Mouse (Mus musculus) neural tube, embryonic 15.5 days (tissue): ENCODE data around the gene Olfr1104. TPM values are rescaled to one million over a fixed set of nuclear protein-coding genes. Genes with fewer than 3 reads are reported as not detected.

ENCODE experiments used
- ATAC-seq: fragments of 200-750 bp; cut with Nextera tagmentation; 2 replicates; pipeline ENCODE4 v1.8.0; 2017; ENCODE audit warnings: mild to moderate bottlenecking, moderate TSS enrichment, moderate library complexity; ENCODE audit not compliant: low FRiP score
- H3K27ac ChIP-seq: fragments of 300-500 bp; sonication (generic); replicated peaks from 2 replicates; pipeline ENCODE4 v1.5.1; 2015; ENCODE audit warnings: mild to moderate bottlenecking, inconsistent platforms
- H3K27me3 ChIP-seq: fragments of 300-500 bp; sonication (generic); replicated peaks from 2 replicates; pipeline ENCODE4 v1.6.1; 2015; ENCODE audit warnings: inconsistent platforms
- H3K36me3 ChIP-seq: fragments of 300-500 bp; sonication (generic); 2 replicates; pipeline ENCODE4 v1.6.1; 2015; ENCODE audit warnings: inconsistent platforms
- H3K4me1 ChIP-seq: fragments of 300-500 bp; sonication (generic); 2 replicates; pipeline ENCODE4 v1.6.1; 2015; ENCODE audit warnings: inconsistent platforms
- H3K4me2 ChIP-seq: fragments of 300-500 bp; sonication (generic); 2 replicates; pipeline ENCODE4 v1.6.1; 2015; ENCODE audit warnings: inconsistent platforms, mild to moderate bottlenecking, moderate library complexity
- H3K4me3 ChIP-seq: fragments of 300-500 bp; sonication (generic); replicated peaks from 2 replicates; pipeline ENCODE4 v1.5.1; 2015; ENCODE audit warnings: mild to moderate bottlenecking, inconsistent platforms
- H3K9ac ChIP-seq: fragments of 300-500 bp; sonication (generic); replicated peaks from 2 replicates; pipeline ENCODE4 v1.6.1; 2015; ENCODE audit warnings: mild to moderate bottlenecking, inconsistent platforms
- H3K9me3 ChIP-seq: fragments of 300-500 bp; sonication (generic); replicated peaks from 2 replicates; pipeline ENCODE4 v1.6.1; 2016; ENCODE audit warnings: inconsistent platforms
- WGBS: fragments of 180-500 bp; shearing (Covaris S2); methylation state at CpG from one replicate; pipeline ENCODE4 v1.1.7; 2015; ENCODE audit warnings: mixed read lengths; 5-methylcytosine and 5-hydroxymethylcytosine counted together
- polyA plus RNA-seq: library from polyadenylated mRNA; unstranded; fragments of >200 nt; fragmentation: Nextera tagmentation; extraction: Ambion mirVana; gene quantifications from 2 replicates; pipeline ENCODE4 v1.2.1, GENCODE M21; 2015

Gene Olfr1104
- not detected in 2 replicates for polyA plus RNA-seq

GRCm38 (mm10) chr2:87026980-87027379, at the start of gene Olfr1104:
TSS of gene Olfr1104 (minus strand) at chr2:87027080.
- H3K36me3 ChIP-seq: no peaks in the 10 kb centered on the region
- H3K4me3 ChIP-seq: no peak within 1 kb of the TSS
- 76% methylated on average over 1 of the region's 1 CpGs for WGBS
- H3K4me2 ChIP-seq: no peak within 1 kb of the TSS
- H3K9ac ChIP-seq: no peak within 1 kb of the TSS
- no peaks in the 10 kb centered on the region for H3K9me3 ChIP-seq
- H3K27me3 ChIP-seq: no peaks in the 10 kb centered on the region
- no peak for ATAC-seq
- H3K4me1 ChIP-seq: no peaks in the 10 kb centered on the region
- no peak within 1 kb of the TSS for H3K27ac ChIP-seq

DNA sequence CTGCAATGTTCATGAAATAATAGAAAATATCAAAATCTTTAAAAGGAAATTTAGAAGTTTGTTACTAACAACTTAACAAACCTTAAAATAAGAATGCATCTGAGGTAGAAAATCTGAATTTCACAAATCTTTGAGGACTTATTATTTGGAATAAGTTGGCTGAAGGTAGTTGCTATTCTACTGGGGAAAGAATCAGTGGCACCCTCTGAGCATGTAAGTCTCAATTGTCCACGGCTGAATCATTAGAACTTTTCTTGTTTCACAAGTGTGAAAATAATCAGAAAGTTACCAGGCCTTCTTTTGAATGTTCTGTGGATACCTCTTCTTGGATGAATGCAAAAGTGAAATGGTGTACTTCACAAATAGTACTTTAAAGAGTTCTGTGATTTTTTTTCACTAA, 48.8 kb upstream of the Olfr1104 start, which contains the start of gene Olfr1107:
Gene Olfr1107 (minus strand): TSS at position 101 of the 400 bp plus-strand sequence.
- Histone ChIP-seq H3K27ac (no peak within 1 kb of the TSS), H3K4me3 (no peak within 1 kb of the TSS), H3K36me3 (no peaks in the 10 kb centered on the region), H3K9me3 (no peaks in the 10 kb centered on the region), H3K4me1 (no peaks in the 10 kb centered on the region), H3K4me2 (no peak within 1 kb of the TSS), H3K9ac (no peak within 1 kb of the TSS), H3K27me3 (no peaks in the 10 kb centered on the region)
- no peak for ATAC-seq
- 83% methylated on average over 1 of the region's 1 CpGs for WGBS

DNA sequence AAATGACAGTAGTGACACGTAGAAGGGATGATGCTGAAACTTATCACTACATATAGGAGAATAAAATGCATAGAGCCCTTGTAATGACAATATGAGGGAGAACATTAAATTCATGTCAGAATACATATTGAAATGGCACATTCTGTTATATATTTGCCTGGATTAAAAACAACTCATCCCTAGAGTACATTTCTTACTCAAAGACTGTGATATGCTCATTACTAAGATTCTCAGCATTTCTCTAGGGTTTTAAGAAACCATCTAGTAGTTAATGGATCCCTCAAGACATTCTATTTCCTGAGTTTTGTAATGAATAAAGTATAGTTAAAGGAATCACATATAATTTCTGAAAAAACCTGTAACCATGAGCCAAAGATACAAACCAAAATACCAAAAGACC, 25.3 kb upstream of the Olfr1104 start, which contains the start of gene Olfr1106:
Gene Olfr1106 (minus strand): TSS at position 101 of the 400 bp plus-strand sequence.
- H3K4me2 ChIP-seq: no peak within 1 kb of the TSS
- WGBS: 78% methylated on average over 1 of the region's 1 CpGs
- no peak for ATAC-seq

GRCm38 (mm10) chr2:87036431-87036830, 9.6 kb upstream of the Olfr1104 start, which contains the start of gene Olfr1105:
TSS of gene Olfr1105 (minus strand) at chr2:87036531.
- Histone ChIP-seq H3K27me3 (no peaks in the 10 kb centered on the region), H3K27ac (no peak within 1 kb of the TSS), H3K36me3 (no peaks in the 10 kb centered on the region), H3K9ac (no peak within 1 kb of the TSS), H3K9me3 (no peaks in the 10 kb centered on the region), H3K4me1 (no peaks in the 10 kb centered on the region), H3K4me3 (no peak within 1 kb of the TSS), H3K4me2 (no peak within 1 kb of the TSS)
- ATAC-seq: no peak

More for the DNA sequence above, 25.3 kb upstream of the Olfr1104 start, which contains the start of gene Olfr1106:
- Histone ChIP-seq H3K27me3 (no peaks in the 10 kb centered on the region), H3K4me3 (no peak within 1 kb of the TSS), H3K4me1 (no peaks in the 10 kb centered on the region), H3K27ac (no peak within 1 kb of the TSS), H3K9ac (no peak within 1 kb of the TSS), H3K9me3 (no peaks in the 10 kb centered on the region), H3K36me3 (no peaks in the 10 kb centered on the region)

DNA sequence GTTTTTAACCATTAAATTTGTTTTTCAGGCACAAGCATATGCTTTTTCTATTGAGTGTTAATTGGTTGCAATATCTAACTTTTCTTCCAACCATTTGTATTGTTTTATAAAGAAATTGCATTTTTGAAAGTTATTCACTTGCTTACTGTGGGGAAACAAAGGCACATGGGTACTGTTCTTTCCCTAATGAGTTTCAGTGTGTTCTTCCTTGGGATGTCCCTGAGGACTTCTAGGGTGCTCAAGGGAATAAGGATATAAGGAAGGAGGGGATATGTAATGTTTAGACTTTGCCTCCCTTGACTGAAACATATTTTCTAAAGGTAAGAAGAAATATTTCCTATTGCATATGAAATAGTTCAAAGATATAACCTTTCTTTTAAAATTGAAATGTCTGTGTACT, 28.8 kb downstream of the Olfr1104 start, which contains the start of gene Olfr1102:
Gene Olfr1102 (plus strand): TSS at position 301 of the 400 bp plus-strand sequence.
- Histone ChIP-seq H3K27ac (no peak within 1 kb of the TSS), H3K4me3 (no peak within 1 kb of the TSS), H3K4me2 (no peak within 1 kb of the TSS)

DNA sequence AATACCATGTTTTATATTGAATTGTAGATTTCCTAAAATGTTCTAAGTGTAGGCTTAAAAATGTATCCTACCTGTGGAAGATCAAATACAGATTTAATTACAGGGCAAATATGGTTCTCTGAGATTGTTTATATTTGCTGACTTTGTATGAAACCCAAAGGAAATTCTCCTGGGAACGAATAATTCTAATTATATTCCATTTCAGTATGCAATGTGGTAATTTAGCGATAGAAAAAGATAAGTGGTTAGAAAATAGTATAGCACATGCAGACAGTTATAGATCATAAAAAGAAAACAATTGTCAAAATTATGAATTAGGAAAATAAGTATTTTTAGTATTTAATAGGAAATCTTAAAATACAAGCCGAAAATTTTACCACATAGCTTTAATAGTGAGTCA, 35.8 kb downstream of the Olfr1104 start, which contains the start of gene Olfr1101:
Gene Olfr1101 (minus strand): TSS at position 101 of the 400 bp plus-strand sequence.
- Histone ChIP-seq H3K4me2 (no peak within 1 kb of the TSS), H3K36me3 (no peaks in the 10 kb centered on the region), H3K9me3 (no peaks in the 10 kb centered on the region), H3K9ac (no peak within 1 kb of the TSS), H3K4me3 (no peak within 1 kb of the TSS), H3K4me1 (no peaks in the 10 kb centered on the region), H3K27ac (no peak within 1 kb of the TSS), H3K27me3 (no peaks in the 10 kb centered on the region)
- ATAC-seq: no peak
- 79% methylated on average over 3 of the region's 3 CpGs for WGBS

More for the DNA sequence above, 28.8 kb downstream of the Olfr1104 start, which contains the start of gene Olfr1102:
- H3K27me3 ChIP-seq: no peaks in the 10 kb centered on the region
- no peaks in the 10 kb centered on the region for H3K9me3 ChIP-seq
- H3K36me3 ChIP-seq: no peaks in the 10 kb centered on the region
- H3K4me1 ChIP-seq: no peaks in the 10 kb centered on the region
- H3K9ac ChIP-seq: no peak within 1 kb of the TSS
- no peak for ATAC-seq

DNA sequence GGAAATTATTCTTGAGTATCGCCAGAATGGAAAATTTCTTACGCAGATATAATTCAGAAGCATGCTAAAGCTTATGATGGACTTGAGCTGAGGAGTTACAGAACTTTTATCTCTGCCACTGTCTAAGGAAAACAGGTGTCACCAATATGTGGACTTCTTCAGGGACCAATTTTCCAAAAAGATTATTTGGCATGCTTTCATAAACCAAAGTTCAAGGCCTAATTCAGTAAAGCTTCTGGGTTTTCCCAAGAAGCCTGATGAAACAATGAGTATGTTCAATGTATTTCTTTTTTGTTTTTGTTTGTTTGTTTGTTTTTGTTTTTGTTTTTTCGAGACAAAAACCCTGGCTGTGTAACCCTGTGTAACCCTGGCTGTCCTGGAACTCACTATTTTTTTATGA, 47.0 kb downstream of the Olfr1104 start, which contains the start of gene Olfr1100:
Gene Olfr1100 (minus strand): TSS at position 101 of the 400 bp plus-strand sequence.
- no peak within 1 kb of the TSS for H3K27ac ChIP-seq
- H3K4me1 ChIP-seq: no peaks in the 10 kb centered on the region
- no peak within 1 kb of the TSS for H3K4me3 ChIP-seq
- 81% methylated on average over 3 of the region's 3 CpGs for WGBS
- H3K27me3 ChIP-seq: no peaks in the 10 kb centered on the region
- H3K4me2 ChIP-seq: no peak within 1 kb of the TSS
- no peak for ATAC-seq
- H3K36me3 ChIP-seq: no peaks in the 10 kb centered on the region
- no peak within 1 kb of the TSS for H3K9ac ChIP-seq
- no peaks in the 10 kb centered on the region for H3K9me3 ChIP-seq

Other genes starting within 250 kb of the Olfr1104 start
- not detected in 2 replicates for gene Olfr1093, start 244.6 kb downstream of the Olfr1104 start, polyA plus RNA-seq
- not detected in 2 replicates for gene Olfr141, start 217.1 kb downstream of the Olfr1104 start, polyA plus RNA-seq
- not detected in 2 replicates for gene Olfr1094, start 202.4 kb downstream of the Olfr1104 start, polyA plus RNA-seq
- gene Olfr1095, start 175.4 kb downstream of the Olfr1104 start, polyA plus RNA-seq: not detected in 2 replicates
- not detected in 2 replicates for gene Gm13723, start 152.3 kb downstream of the Olfr1104 start, polyA plus RNA-seq
- gene Olfr1097, start 134.9 kb downstream of the Olfr1104 start, polyA plus RNA-seq: not detected in 2 replicates
- not detected in 2 replicates for gene Olfr1098, start 102.5 kb downstream of the Olfr1104 start, polyA plus RNA-seq
- gene Olfr1099, start 66.4 kb downstream of the Olfr1104 start, polyA plus RNA-seq: not detected in 2 replicates
- not detected in 2 replicates for gene Olfr1100, start 47.1 kb downstream of the Olfr1104 start, polyA plus RNA-seq
- gene Olfr1101, start 35.9 kb downstream of the Olfr1104 start, polyA plus RNA-seq: not detected in 2 replicates
- not detected in 2 replicates for gene Olfr1102, start 28.7 kb downstream of the Olfr1104 start, polyA plus RNA-seq
- gene Olfr1105, start 9.5 kb upstream of the Olfr1104 start, polyA plus RNA-seq: not detected in 2 replicates
- not detected in 2 replicates for gene Olfr1106, start 25.2 kb upstream of the Olfr1104 start, polyA plus RNA-seq
- not detected in 2 replicates for gene Olfr1107, start 48.7 kb upstream of the Olfr1104 start, polyA plus RNA-seq
- not detected in 2 replicates for gene Olfr1109, start 68.9 kb upstream of the Olfr1104 start, polyA plus RNA-seq
- not detected in 2 replicates for gene Olfr259, start 87.5 kb upstream of the Olfr1104 start, polyA plus RNA-seq
- not detected in 2 replicates for gene Olfr1110, start 113.2 kb upstream of the Olfr1104 start, polyA plus RNA-seq
- not detected in 2 replicates for gene Olfr1111, start 125.5 kb upstream of the Olfr1104 start, polyA plus RNA-seq
- not detected in 2 replicates for gene Olfr1112, start 160.7 kb upstream of the Olfr1104 start, polyA plus RNA-seq
- not detected in 2 replicates for gene Olfr1113, start 181.9 kb upstream of the Olfr1104 start, polyA plus RNA-seq
- gene Olfr1115, start 220.9 kb upstream of the Olfr1104 start, polyA plus RNA-seq: not detected in 2 replicates
- not detected in 2 replicates for gene Olfr1116, start 240.5 kb upstream of the Olfr1104 start, polyA plus RNA-seq